Mouse (Mus musculus) stomach, embryonic 16.5 days (tissue): Measurements from ENCODE around the gene Ppm1a. TPM values are rescaled to one million over a fixed set of nuclear protein-coding genes. Genes with fewer than 3 reads are reported as not detected.

Experiments
- ATAC-seq: fragments of 200-750 bp; cut with Nextera tagmentation; 2 replicates; pipeline ENCODE4 v1.8.0; 2017; ENCODE audit warnings: moderate number of reproducible peaks, moderate TSS enrichment; ENCODE audit not compliant: insufficient read depth, low FRiP score
- H3K27ac ChIP-seq: fragments of 300-500 bp; sonication (generic); 2 replicates; pipeline ENCODE4 v1.5.1; 2014; ENCODE audit warnings: low read length
- H3K27me3 ChIP-seq: fragments of 300-500 bp; sonication (generic); 2 replicates; pipeline ENCODE4 v1.6.1; 2014; ENCODE audit warnings: low read length, control low read depth, mixed read lengths; ENCODE audit not compliant: control insufficient read depth, insufficient read depth
- H3K36me3 ChIP-seq: fragments of 300-500 bp; sonication (generic); 2 replicates; pipeline ENCODE4 v1.6.1; 2014; ENCODE audit warnings: low read length; ENCODE audit not compliant: control insufficient read depth, insufficient read depth
- H3K4me1 ChIP-seq: fragments of 300-500 bp; sonication (generic); 2 replicates; pipeline ENCODE4 v1.6.1; 2014; ENCODE audit warnings: low read length, control low read depth, mixed read lengths; ENCODE audit not compliant: control insufficient read depth, insufficient read depth
- H3K4me2 ChIP-seq: fragments of 300-500 bp; sonication (generic); 2 replicates; pipeline ENCODE4 v1.6.1; 2014; ENCODE audit warnings: low read depth, low read length, mixed read lengths
- H3K4me3 ChIP-seq: fragments of 300-500 bp; sonication (generic); replicated peaks from 2 replicates; pipeline ENCODE4 v1.5.1; 2014; ENCODE audit warnings: mild to moderate bottlenecking, low read length
- H3K9ac ChIP-seq: fragments of 300-500 bp; sonication (generic); 2 replicates; pipeline ENCODE4 v1.6.1; 2014; ENCODE audit warnings: low read length
- H3K9me3 ChIP-seq: fragments of 300-500 bp; sonication (generic); replicated peaks from 2 replicates; pipeline ENCODE4 v1.6.1; 2016; ENCODE audit warnings: low read length, control low read depth; ENCODE audit not compliant: control insufficient read depth
- WGBS: fragments of 180-500 bp; shearing (Covaris S2); extraction: QIAGEN DNeasy Blood & Tissue Kit; methylation state at CpG from one replicate; pipeline ENCODE4 v1.1.7; 2014; 5-methylcytosine and 5-hydroxymethylcytosine counted together
- polyA plus RNA-seq: library from polyadenylated mRNA; unstranded; fragments of >200 nt; fragmentation: Nextera tagmentation; extraction: Ambion mirVana; gene quantifications from 2 replicates; pipeline ENCODE4 v1.2.1, GENCODE M21; 2015

Gene Ppm1a
- 22.9 and 23.4 TPM in 2 replicates for polyA plus RNA-seq

DNA sequence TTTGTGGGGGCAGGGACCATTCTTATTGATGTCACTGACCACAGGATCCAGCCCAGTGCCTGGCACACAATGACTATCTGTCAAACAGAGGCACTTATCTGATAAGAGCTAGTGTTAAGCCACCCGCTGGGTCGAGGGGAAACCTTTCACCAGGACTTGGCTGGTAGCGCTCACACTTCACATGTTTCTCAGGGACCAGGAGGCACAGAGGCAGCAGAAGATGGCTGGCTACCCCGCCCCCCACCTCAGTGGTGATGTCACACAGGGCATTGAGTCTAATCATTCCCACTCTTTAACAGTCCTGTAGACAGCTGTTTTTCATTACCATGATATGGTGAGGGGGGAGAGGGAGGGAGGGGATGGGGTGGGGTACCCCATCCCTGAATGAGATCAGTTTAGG is at the start of gene Ppm1a:
Ppm1a (plus strand) TSS at position 370 of the 400 bp plus-strand sequence.
- H3K27me3 ChIP-seq = no peaks in the 10 kb centered on the region
- ATAC-seq = no peak
- WGBS = 10% methylated on average over 4 of the region's 4 CpGs
- H3K4me3 ChIP-seq = no peak within 1 kb of the TSS
- no peak within 1 kb of the TSS for H3K9ac ChIP-seq
- peaks cover 7% of the 10 kb centered on the region for H3K4me1 ChIP-seq
- no peaks in the 10 kb centered on the region for H3K36me3 ChIP-seq
- H3K9me3 ChIP-seq = no peaks in the 10 kb centered on the region
- H3K4me2 ChIP-seq = no peak within 1 kb of the TSS
- no peak within 1 kb of the TSS for H3K27ac ChIP-seq

- 96% methylated on average over 3 of the region's 3 CpGs for WGBS
- no peaks in the 10 kb centered on the region for H3K9me3 ChIP-seq
- H3K27ac ChIP-seq = no peak overlapping the region
- no peak overlapping the region for H3K4me2 ChIP-seq
- H3K27me3 ChIP-seq = no peaks in the 10 kb centered on the region
- no peak for ATAC-seq
- H3K4me3 ChIP-seq = no peak overlapping the region
- H3K36me3 ChIP-seq = no peaks in the 10 kb centered on the region
- no peak overlapping the region for H3K9ac ChIP-seq
- no peaks in the 10 kb centered on the region for H3K4me1 ChIP-seq
Measured at GRCm38 (mm10) chr12:72709981-72710380, 47.3 kb upstream of the Ppm1a start.

- no peak overlapping the region for H3K4me3 ChIP-seq
- no peaks in the 10 kb centered on the region for H3K9me3 ChIP-seq
- H3K36me3 ChIP-seq = no peaks in the 10 kb centered on the region
- H3K27ac ChIP-seq = no peak overlapping the region
- H3K9ac ChIP-seq = no peak overlapping the region
- WGBS = 88% methylated on average over 2 of the region's 2 CpGs
- no peak overlapping the region for H3K4me2 ChIP-seq
- H3K27me3 ChIP-seq = no peaks in the 10 kb centered on the region
- no peaks in the 10 kb centered on the region for H3K4me1 ChIP-seq
- ATAC-seq = no peak
Measured at GRCm38 (mm10) chr12:72714896-72715295, 42.4 kb upstream of the Ppm1a start.

DNA sequence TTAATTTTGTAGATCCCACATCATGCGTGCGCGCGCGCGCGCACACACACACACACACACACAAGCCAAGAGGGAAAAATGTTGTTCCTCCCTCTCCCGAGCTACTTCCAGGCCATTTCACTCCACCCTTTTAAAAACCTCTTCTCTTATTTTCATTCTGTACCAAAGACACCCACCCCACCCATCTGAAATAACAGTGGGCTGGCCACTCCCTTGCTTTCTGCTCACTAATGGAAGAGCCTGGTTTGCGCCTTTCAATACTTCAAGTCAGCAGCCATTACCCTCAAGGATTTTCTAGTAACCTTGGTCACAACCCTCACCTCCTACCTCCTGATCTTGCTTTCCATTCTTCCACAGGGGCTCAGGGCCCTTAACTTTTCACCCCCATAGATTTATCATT is 41.4 kb upstream of the Ppm1a start:
- no peak overlapping the region for H3K27ac ChIP-seq
- no peaks in the 10 kb centered on the region for H3K27me3 ChIP-seq
- 92% methylated on average over 9 of the region's 9 CpGs for WGBS
- H3K4me1 ChIP-seq = no peaks in the 10 kb centered on the region
- ATAC-seq = no peak
- no peak overlapping the region for H3K9ac ChIP-seq
- no peak overlapping the region for H3K4me2 ChIP-seq
- no peaks in the 10 kb centered on the region for H3K36me3 ChIP-seq
- H3K4me3 ChIP-seq = no peak overlapping the region
- no peaks in the 10 kb centered on the region for H3K9me3 ChIP-seq

DNA sequence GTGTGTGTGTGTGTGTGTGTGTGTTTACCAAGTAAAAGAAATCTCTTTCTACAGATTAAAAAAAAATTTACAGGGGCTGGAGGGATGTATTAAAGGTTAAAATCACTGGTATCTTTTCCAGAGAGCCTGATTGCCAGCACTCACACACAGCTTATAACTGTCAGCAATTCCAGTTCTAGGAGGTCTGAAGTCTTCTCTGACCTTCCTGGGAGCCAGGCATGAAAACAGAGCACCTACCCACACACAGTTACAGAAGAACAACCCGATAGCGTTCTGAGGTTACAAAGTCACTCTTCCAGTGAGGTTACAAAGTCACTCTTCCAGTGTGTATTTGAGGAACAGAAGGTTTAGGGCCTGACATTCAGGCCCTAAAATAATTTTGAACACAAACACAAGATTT is 38.2 kb upstream of the Ppm1a start:
- 41% methylated on average over 2 of the region's 2 CpGs for WGBS
- H3K4me3 ChIP-seq = no peak overlapping the region
- peak overlapping the region; percentile 63 for H3K27ac ChIP-seq
- no peaks in the 10 kb centered on the region for H3K4me1 ChIP-seq
- H3K9me3 ChIP-seq = no peaks in the 10 kb centered on the region
- no peak for ATAC-seq
- no peaks in the 10 kb centered on the region for H3K36me3 ChIP-seq
- no peak overlapping the region for H3K9ac ChIP-seq
- no peak overlapping the region for H3K4me2 ChIP-seq
- no peaks in the 10 kb centered on the region for H3K27me3 ChIP-seq

DNA sequence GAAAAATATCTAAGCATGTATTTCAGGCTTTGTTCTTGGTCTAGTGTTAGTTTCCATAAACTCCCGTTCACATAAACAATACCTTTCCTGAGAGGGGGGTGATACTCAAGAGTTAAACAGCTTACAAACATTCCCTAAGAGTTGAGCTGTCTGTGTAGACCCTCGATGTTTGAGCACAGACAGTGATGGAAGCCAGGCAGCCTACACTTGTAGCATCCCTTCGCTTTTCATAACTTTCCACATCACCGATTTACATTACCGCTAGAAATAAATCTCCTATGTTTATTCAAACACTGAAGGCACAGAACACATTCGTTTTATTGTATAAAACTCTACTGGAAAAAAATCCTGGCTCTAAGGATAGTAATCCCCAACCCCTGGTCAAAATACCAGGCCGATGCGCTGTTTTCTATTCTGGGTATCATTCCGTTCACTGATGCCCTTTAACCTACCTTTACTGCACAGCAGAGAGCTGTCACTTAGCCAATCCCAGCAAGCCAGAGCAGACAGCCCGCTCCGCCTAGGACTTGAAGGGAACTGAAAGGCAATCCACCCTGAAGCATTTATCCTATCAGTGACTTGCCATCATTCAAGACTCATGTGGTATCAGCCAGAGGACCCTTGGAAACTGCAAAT is 37.7 kb upstream of the Ppm1a start:
- H3K9ac ChIP-seq = no peak overlapping the region
- ATAC-seq = peak; percentile 81; the same call in 1 of the 2 replicates
- H3K4me3 ChIP-seq = no peak overlapping the region
- H3K4me2 ChIP-seq = no peak overlapping the region
- no peaks in the 10 kb centered on the region for H3K4me1 ChIP-seq
- no peaks in the 10 kb centered on the region for H3K27me3 ChIP-seq
- peak overlapping the region; percentile 77 for H3K27ac ChIP-seq
- H3K9me3 ChIP-seq = no peaks in the 10 kb centered on the region
- no peaks in the 10 kb centered on the region for H3K36me3 ChIP-seq
- 37% methylated on average over 11 of the region's 11 CpGs for WGBS

GRCm38 (mm10) chr12:72721710-72722109 is 35.5 kb upstream of the Ppm1a start:
- Histone ChIP-seq H3K9ac (no peak overlapping the region), H3K4me3 (no peak overlapping the region), H3K27me3 (no peaks in the 10 kb centered on the region), H3K4me1 (no peaks in the 10 kb centered on the region), H3K4me2 (no peak overlapping the region), H3K9me3 (no peaks in the 10 kb centered on the region), H3K27ac (no peak overlapping the region), H3K36me3 (no peaks in the 10 kb centered on the region)
- no peak for ATAC-seq
- WGBS = 81% methylated on average over 5 of the region's 5 CpGs

DNA sequence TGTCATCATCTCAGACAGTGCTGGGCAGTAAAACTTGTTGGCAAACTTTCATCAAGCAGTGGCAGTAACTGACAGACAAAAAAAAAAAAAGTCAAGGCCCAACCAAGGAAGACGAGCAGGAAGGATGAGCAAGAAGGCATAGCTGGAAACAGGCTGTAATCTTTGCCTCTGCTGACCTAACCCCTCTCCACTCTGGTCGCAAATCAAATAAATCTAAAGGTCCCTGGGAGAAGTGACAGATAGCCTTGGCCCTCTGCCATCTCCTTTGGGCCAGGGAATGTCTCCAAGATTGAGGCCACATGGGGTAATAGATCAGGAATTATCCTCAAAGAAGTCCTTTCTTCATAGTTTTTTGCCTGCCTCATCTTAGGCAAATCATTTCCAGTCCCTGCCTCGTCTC is 33.3 kb upstream of the Ppm1a start:
- H3K27ac ChIP-seq = no peak overlapping the region

GRCm38 (mm10) chr12:72727021-72727420 is 30.2 kb upstream of the Ppm1a start:
- H3K36me3 ChIP-seq = no peaks in the 10 kb centered on the region
- no peaks in the 10 kb centered on the region for H3K4me1 ChIP-seq
- no peak overlapping the region for H3K4me2 ChIP-seq
- ATAC-seq = no peak
- no peak overlapping the region for H3K4me3 ChIP-seq
- H3K9me3 ChIP-seq = no peaks in the 10 kb centered on the region
- no peak overlapping the region for H3K9ac ChIP-seq
- 83% methylated on average over 8 of the region's 8 CpGs for WGBS
- no peaks in the 10 kb centered on the region for H3K27me3 ChIP-seq
- no peak overlapping the region for H3K27ac ChIP-seq

More for the DNA sequence above, 33.3 kb upstream of the Ppm1a start:
- 25% methylated on average over 3 of the region's 3 CpGs for WGBS
- Histone ChIP-seq H3K27me3 (no peaks in the 10 kb centered on the region), H3K4me2 (no peak overlapping the region), H3K4me1 (no peaks in the 10 kb centered on the region), H3K9ac (no peak overlapping the region), H3K4me3 (no peak overlapping the region), H3K9me3 (no peaks in the 10 kb centered on the region), H3K36me3 (no peaks in the 10 kb centered on the region)
- no peak for ATAC-seq
